Mouse (Mus musculus): Measurements from ENCODE around the gene Fkrp. TPM values are rescaled to one million over a fixed set of nuclear protein-coding genes. Genes with fewer than 3 reads are reported as not detected.

Gene Fkrp
- polyA plus RNA-seq (2015; fragmentation: Nextera tagmentation; extraction: Ambion mirVana), result 23.1 and 29.0 TPM in 2 replicates

DNA sequence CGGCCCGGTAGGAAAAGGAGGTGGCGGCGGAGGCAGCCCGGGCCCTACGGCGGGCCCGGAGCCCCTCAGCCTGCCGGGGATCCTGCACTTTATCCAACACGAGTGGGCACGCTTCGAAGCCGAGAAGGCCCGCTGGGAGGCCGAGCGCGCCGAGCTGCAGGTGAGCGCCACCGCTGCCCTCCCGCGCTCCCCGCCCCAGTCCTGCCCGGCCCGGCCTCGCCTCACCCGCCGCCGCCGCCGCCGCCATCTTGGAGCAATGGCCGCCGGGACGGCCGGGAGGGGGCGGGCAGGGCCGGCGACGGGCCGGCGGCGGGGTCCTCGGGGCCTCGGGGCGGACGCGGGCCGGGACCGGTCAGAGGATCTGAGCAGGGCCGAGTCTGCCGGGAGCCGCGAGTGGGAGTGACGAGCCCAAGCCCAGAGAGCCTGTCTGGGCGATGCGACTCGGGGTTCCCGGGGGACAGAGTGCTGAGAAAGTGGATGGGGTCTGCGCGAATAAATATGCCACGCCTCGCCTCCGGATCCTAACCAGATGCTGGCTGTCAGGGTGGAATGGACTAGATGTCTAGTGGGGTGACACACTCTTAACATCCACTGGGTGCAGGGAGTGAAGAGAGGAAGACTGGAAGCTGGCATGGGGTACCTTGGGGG, at the start of gene Fkrp:
Gene Fkrp, minus strand, starts transcription at position 258 of the 648 bp plus-strand sequence.
- Histone ChIP-seq H3K27me3 (replicated peaks; ENCODE audit: control insufficient read depth, insufficient read depth, low read length) (peaks cover 4% of the 10 kb centered on the region; the same call in 1 of the 2 replicates), H3K4me2 (ENCODE audit: low read length) (peak within 1 kb of the TSS; percentile 93), H3K9ac (replicated peaks; ENCODE audit: low read depth, low read length) (peak within 1 kb of the TSS; percentile 99), H3K36me3 (ENCODE audit: control insufficient read depth, insufficient read depth) (no peaks in the 10 kb centered on the region), H3K9me3 (ENCODE audit: control insufficient read depth, low read length) (no peaks in the 10 kb centered on the region), H3K4me3 (replicated peaks; ENCODE audit: low read length) (peak within 1 kb of the TSS; percentile 68), H3K4me1 (replicated peaks; ENCODE audit: control insufficient read depth, insufficient read depth, low read length) (peaks cover 50% of the 10 kb centered on the region), H3K27ac (ENCODE audit: low read length) (peak within 1 kb of the TSS; percentile 97)
- under 1% methylated on average over 59 of the region's 64 CpGs for WGBS
- ATAC-seq, result peak; percentile 60

DNA sequence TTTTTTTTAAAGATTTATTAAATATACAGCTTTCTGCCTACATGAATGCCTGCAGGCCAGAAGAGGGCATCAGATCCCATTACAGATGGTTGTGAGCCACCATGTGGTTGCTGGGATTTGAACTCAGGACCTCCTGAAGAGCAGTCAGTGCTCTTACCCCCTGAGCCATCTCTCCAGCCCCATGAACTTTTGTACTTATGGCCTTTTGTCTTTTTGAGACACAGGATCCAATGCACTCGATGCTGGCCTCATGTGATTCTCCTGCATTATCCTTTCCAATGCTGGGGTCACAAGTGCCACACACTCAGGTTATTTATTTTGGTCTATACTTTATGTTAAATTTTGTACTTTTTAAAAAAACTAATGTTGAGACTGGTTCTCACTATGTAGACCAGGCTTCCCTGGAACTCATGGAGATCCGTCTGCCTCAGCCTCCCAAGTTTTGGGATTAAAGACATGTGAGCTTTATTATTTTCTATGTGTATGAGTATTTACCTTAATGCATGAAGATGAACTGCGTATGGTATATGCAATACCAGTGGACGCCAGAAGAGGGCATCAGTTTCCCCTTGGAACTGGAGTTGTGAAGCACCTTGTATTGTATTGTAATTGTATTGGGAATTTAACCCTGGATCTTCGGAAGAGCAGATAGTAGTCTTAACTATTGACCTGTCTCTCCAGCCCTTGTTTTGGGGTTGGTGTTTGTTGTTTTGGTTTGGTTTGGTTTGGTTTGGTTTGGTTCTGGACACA, 43.5 kb upstream of the Fkrp start:
- no peak for ATAC-seq
- H3K27me3 ChIP-seq (replicated peaks; ENCODE audit: control insufficient read depth, insufficient read depth, low read length), result no peaks in the 10 kb centered on the region
- H3K27ac ChIP-seq (ENCODE audit: low read length), result no peak overlapping the region
- no peaks in the 10 kb centered on the region for H3K9me3 ChIP-seq (ENCODE audit: control insufficient read depth, low read length)
- WGBS, result 26% methylated on average over 5 of the region's 5 CpGs
- H3K4me2 ChIP-seq (ENCODE audit: low read length), result no peak overlapping the region
- H3K36me3 ChIP-seq (ENCODE audit: control insufficient read depth, insufficient read depth), result peaks cover 7% of the 10 kb centered on the region
- no peaks in the 10 kb centered on the region for H3K4me1 ChIP-seq (replicated peaks; ENCODE audit: control insufficient read depth, insufficient read depth, low read length)
- H3K4me3 ChIP-seq (replicated peaks; ENCODE audit: low read length), result no peak overlapping the region
- no peak overlapping the region for H3K9ac ChIP-seq (replicated peaks; ENCODE audit: low read depth, low read length)

DNA sequence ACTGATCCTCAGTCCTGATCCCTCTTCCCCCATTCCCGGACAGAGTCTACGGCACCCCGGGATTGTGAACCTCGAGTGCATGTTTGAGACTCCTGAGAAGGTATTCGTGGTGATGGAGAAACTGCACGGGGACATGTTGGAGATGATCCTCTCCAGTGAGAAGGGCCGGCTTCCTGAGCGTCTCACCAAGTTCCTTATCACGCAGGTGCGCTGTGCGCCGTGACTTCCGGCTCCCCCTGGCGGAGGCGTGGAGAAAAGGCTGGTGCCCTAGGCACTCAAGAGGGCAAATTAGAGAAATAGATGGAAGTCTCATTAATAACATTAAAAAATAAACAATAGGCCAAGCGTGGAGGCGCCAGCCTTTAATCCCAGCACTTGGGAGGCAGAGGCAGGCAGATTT, 41.8 kb upstream of the Fkrp start:
- no peak overlapping the region for H3K27ac ChIP-seq (ENCODE audit: low read length)
- H3K9me3 ChIP-seq (ENCODE audit: control insufficient read depth, low read length), result no peaks in the 10 kb centered on the region
- H3K4me2 ChIP-seq (ENCODE audit: low read length), result no peak overlapping the region
- no peak overlapping the region for H3K9ac ChIP-seq (replicated peaks; ENCODE audit: low read depth, low read length)
- no peak overlapping the region for H3K4me3 ChIP-seq (replicated peaks; ENCODE audit: low read length)
- 20% methylated on average over 17 of the region's 17 CpGs for WGBS
- ATAC-seq, result no peak
- peaks cover 7% of the 10 kb centered on the region for H3K36me3 ChIP-seq (ENCODE audit: control insufficient read depth, insufficient read depth)
- H3K4me1 ChIP-seq (replicated peaks; ENCODE audit: control insufficient read depth, insufficient read depth, low read length), result no peaks in the 10 kb centered on the region
- H3K27me3 ChIP-seq (replicated peaks; ENCODE audit: control insufficient read depth, insufficient read depth, low read length), result no peaks in the 10 kb centered on the region

DNA sequence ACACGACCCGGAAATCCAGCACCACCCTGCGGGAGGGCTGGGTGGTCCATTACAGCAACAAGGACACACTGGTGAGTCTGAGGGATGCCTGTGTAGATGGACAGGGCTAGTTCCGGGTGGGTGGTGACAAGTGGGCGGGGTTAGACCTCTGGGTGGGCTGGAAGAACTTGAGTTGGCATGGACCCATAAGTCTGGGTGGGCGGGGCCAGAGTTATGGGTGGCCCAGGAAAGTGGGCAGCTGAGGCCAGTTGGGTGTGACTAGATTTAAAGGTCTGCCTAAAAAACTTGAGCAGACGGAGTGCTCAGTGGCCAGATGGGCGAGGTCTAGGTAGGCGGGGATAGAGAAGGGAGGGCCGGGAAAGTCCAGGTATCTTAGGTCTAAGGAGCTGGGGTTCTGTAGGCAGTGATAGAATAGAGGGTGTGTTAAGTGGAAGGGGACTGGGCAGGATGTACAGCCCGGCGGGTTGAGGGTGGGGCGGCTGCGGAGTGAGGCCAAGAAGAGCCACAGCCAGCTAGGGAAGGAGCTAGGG, 36.8 kb upstream of the Fkrp start:
- Histone ChIP-seq H3K4me1 (replicated peaks; ENCODE audit: control insufficient read depth, insufficient read depth, low read length) (0 out of 2 replicates have a peak, but pooled peaks cover 2% of the 10 kb centered on the region), H3K9me3 (ENCODE audit: control insufficient read depth, low read length) (no peaks in the 10 kb centered on the region), H3K4me3 (replicated peaks; ENCODE audit: low read length) (no peak overlapping the region), H3K27me3 (replicated peaks; ENCODE audit: control insufficient read depth, insufficient read depth, low read length) (no peaks in the 10 kb centered on the region), H3K36me3 (ENCODE audit: control insufficient read depth, insufficient read depth) (peaks cover 9% of the 10 kb centered on the region), H3K4me2 (ENCODE audit: low read length) (no peak overlapping the region), H3K27ac (ENCODE audit: low read length) (no peak overlapping the region), H3K9ac (replicated peaks; ENCODE audit: low read depth, low read length) (no peak overlapping the region)
- 81% methylated on average over 14 of the region's 14 CpGs for WGBS
- ATAC-seq, result no peak

DNA sequence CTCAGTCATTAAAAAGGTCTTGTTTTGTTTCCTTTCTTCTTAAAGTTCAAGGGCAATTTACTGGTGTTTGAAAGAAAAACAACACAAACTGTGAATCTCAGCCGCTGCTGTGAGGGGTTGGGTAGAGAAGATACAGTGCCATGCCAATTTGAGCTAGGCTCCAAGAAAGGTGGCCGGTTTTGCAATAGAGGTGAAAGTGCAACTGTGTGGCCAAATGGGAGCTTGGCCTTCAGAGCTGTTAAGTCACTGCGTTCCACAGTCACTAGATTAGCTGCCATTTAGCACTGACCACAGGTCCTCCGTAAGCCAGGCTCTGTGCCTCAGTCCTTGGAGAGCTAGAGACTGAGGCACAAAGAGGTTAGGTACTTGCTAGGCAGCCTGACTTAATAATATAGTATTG, 35.1 kb upstream of the Fkrp start:
- Histone ChIP-seq H3K4me1 (replicated peaks; ENCODE audit: control insufficient read depth, insufficient read depth, low read length) (0 out of 2 replicates have a peak, but pooled peaks cover 2% of the 10 kb centered on the region), H3K9me3 (ENCODE audit: control insufficient read depth, low read length) (no peaks in the 10 kb centered on the region), H3K9ac (replicated peaks; ENCODE audit: low read depth, low read length) (no peak overlapping the region), H3K4me2 (ENCODE audit: low read length) (no peak overlapping the region), H3K27ac (ENCODE audit: low read length) (no peak overlapping the region), H3K27me3 (replicated peaks; ENCODE audit: control insufficient read depth, insufficient read depth, low read length) (no peaks in the 10 kb centered on the region), H3K4me3 (replicated peaks; ENCODE audit: low read length) (no peak overlapping the region), H3K36me3 (ENCODE audit: control insufficient read depth, insufficient read depth) (peaks cover 6% of the 10 kb centered on the region)
- no peak for ATAC-seq
- 95% methylated on average over 4 of the region's 4 CpGs for WGBS

DNA sequence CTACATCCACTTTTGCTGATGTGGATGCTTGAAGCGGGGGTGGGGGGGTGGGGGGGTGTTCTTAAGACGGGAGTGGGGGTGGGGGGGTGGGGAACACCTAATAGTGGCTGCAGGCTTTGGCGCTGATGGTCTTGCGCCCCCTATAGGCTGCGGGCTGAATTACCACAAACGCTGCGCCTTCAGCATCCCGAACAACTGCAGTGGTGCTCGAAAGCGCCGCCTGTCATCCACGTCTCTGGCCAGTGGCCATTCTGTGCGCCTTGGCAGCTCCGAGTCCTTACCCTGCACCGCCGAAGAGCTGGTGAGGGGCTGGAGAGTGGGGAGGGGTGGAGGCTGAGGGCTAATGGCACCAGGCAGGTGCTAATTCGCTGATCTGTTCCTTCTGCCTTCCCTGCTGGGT, 32.0 kb upstream of the Fkrp start:
- no peak for ATAC-seq
- no peak overlapping the region for H3K4me3 ChIP-seq (replicated peaks; ENCODE audit: low read length)
- H3K9me3 ChIP-seq (ENCODE audit: control insufficient read depth, low read length), result no peaks in the 10 kb centered on the region
- no peak overlapping the region for H3K4me2 ChIP-seq (ENCODE audit: low read length)
- 13% methylated on average over 17 of the region's 17 CpGs for WGBS
- 0 out of 2 replicates have a peak, but pooled peaks cover 2% of the 10 kb centered on the region for H3K36me3 ChIP-seq (ENCODE audit: control insufficient read depth, insufficient read depth)
- peaks cover 22% of the 10 kb centered on the region for H3K4me1 ChIP-seq (replicated peaks; ENCODE audit: control insufficient read depth, insufficient read depth, low read length)
- no peak overlapping the region for H3K27ac ChIP-seq (ENCODE audit: low read length)
- no peaks in the 10 kb centered on the region for H3K27me3 ChIP-seq (replicated peaks; ENCODE audit: control insufficient read depth, insufficient read depth, low read length)
- no peak overlapping the region for H3K9ac ChIP-seq (replicated peaks; ENCODE audit: low read depth, low read length)

DNA sequence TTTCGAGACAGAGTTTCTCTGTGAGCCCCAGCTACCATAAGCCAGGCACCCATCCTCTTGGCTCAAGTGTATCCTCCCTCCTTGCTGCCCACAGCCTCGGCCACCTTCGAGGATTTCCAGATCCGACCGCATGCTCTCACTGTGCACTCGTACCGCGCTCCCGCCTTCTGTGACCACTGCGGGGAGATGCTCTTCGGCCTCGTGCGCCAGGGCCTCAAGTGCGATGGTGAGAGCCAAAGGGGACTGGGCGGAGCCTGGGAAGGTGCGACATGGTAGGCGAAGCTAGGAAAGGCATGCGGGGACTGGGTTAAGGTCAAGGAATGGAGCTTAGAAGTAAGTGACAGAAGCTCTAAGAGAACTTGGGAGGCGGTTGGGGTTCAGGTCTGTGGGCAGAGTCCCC, 31.0 kb upstream of the Fkrp start:
- peaks cover 27% of the 10 kb centered on the region for H3K4me1 ChIP-seq (replicated peaks; ENCODE audit: control insufficient read depth, insufficient read depth, low read length)
- no peaks in the 10 kb centered on the region for H3K9me3 ChIP-seq (ENCODE audit: control insufficient read depth, low read length)
- no peak overlapping the region for H3K27ac ChIP-seq (ENCODE audit: low read length)
- 0 out of 2 replicates have a peak, but pooled peaks cover 2% of the 10 kb centered on the region for H3K36me3 ChIP-seq (ENCODE audit: control insufficient read depth, insufficient read depth)
- H3K27me3 ChIP-seq (replicated peaks; ENCODE audit: control insufficient read depth, insufficient read depth, low read length), result no peaks in the 10 kb centered on the region
- no peak overlapping the region for H3K4me3 ChIP-seq (replicated peaks; ENCODE audit: low read length)
- ATAC-seq, result no peak
- WGBS, result 85% methylated on average over 19 of the region's 19 CpGs
- H3K4me2 ChIP-seq (ENCODE audit: low read length), result no peak overlapping the region
- H3K9ac ChIP-seq (replicated peaks; ENCODE audit: low read depth, low read length), result no peak overlapping the region

DNA sequence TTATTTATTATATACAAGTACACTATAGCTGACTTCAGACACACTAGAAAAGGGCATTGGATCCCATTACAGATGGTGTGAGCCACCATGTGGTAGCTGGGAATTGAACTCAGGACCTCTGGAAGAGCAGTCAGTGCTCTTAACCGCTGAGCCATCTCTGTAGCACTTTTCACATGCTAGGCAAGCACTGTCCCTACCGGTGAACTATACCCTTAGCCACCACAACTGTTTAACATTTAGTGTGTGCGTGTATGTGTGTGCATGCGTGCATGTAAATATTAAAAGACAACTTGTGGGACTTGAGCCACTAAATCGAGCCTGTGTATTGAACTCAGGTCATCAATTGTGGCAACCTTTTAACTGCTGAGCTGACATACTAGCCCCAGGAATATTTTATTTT, 30.2 kb upstream of the Fkrp start:
- 0 out of 2 replicates have a peak, but pooled peaks cover 2% of the 10 kb centered on the region for H3K36me3 ChIP-seq (ENCODE audit: control insufficient read depth, insufficient read depth)

DNA sequence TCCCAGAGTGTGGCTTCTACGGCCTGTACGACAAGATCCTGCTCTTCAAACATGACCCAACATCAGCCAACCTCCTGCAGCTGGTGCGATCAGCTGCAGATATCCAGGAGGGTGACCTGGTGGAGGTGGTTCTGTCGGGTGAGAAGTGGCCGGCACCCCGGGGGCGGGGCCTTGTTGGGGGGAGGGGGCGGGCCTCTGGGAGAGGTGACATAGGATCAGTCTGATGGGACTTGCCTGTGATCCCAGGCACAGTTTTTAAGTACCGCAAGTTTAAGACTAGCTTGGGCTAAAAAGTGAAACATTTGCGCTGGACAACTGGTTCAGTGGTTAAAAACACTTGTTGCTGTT, 29.3 kb upstream of the Fkrp start:
- ATAC-seq, result no peak
- no peaks in the 10 kb centered on the region for H3K27me3 ChIP-seq (replicated peaks; ENCODE audit: control insufficient read depth, insufficient read depth, low read length)
- H3K36me3 ChIP-seq (ENCODE audit: control insufficient read depth, insufficient read depth), result peaks cover 5% of the 10 kb centered on the region; the same call in 1 of the 2 replicates
- no peak overlapping the region for H3K4me3 ChIP-seq (replicated peaks; ENCODE audit: low read length)
- H3K27ac ChIP-seq (ENCODE audit: low read length), result no peak overlapping the region
- H3K4me2 ChIP-seq (ENCODE audit: low read length), result 0 out of 2 replicates have a peak overlapping the region, but pooled peaks have one; percentile 22
- WGBS, result 36% methylated on average over 10 of the region's 10 CpGs
- H3K4me1 ChIP-seq (replicated peaks; ENCODE audit: control insufficient read depth, insufficient read depth, low read length), result peaks cover 27% of the 10 kb centered on the region
- no peak overlapping the region for H3K9ac ChIP-seq (replicated peaks; ENCODE audit: low read depth, low read length)
- H3K9me3 ChIP-seq (ENCODE audit: control insufficient read depth, low read length), result no peaks in the 10 kb centered on the region

More for the DNA sequence above, 30.2 kb upstream of the Fkrp start:
- Histone ChIP-seq H3K9ac (replicated peaks; ENCODE audit: low read depth, low read length) (no peak overlapping the region), H3K27ac (ENCODE audit: low read length) (no peak overlapping the region), H3K4me3 (replicated peaks; ENCODE audit: low read length) (no peak overlapping the region), H3K27me3 (replicated peaks; ENCODE audit: control insufficient read depth, insufficient read depth, low read length) (no peaks in the 10 kb centered on the region), H3K4me1 (replicated peaks; ENCODE audit: control insufficient read depth, insufficient read depth, low read length) (peaks cover 27% of the 10 kb centered on the region), H3K4me2 (ENCODE audit: low read length) (no peak overlapping the region), H3K9me3 (ENCODE audit: control insufficient read depth, low read length) (no peaks in the 10 kb centered on the region)
- 94% methylated on average over 5 of the region's 5 CpGs for WGBS
- ATAC-seq, result no peak

All from forebrain, embryonic 16.5 days (tissue).